Mouse (Mus musculus): ENCODE data around the gene Hypk. TPM values are rescaled to one million over a fixed set of nuclear protein-coding genes. Genes with fewer than 3 reads are reported as not detected.

Hypk gene
- polyA plus RNA-seq, 1 experiment from 2014 or later, result 123 TPM

DNA sequence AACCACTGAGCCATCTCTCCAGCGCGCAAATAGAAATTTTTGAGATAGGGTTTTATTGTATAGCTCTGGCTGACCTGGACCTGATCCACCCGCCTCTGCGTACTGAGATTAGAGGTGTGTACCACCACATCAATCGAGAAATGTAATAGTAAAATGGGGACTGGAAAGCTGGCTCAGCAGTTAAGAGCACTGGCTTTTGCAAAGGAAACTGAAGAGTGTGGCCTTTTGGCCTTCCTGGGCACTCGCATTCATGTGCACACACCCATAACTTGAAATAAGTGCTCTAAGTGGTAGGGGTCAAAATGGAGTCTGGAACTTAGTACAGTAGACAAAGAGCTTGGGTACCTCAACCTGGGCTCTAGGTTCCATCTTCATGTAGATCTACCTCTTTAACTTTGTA is 36.7 kb upstream of the Hypk start:
- DNase-seq (ENCODE audit: low spot score) (no peak), ATAC-seq (replicated peaks; ENCODE audit: low FRiP score) (no peak)
- no peaks in the 10 kb centered on the region for H3K27me3 ChIP-seq (ENCODE audit: control insufficient read depth, insufficient read depth, low read length)
- peaks cover 3% of the 10 kb centered on the region; the same call in 1 of the 2 replicates for H3K36me3 ChIP-seq (ENCODE audit: control insufficient read depth, insufficient read depth, low read length)
- H3K27ac ChIP-seq (ENCODE audit: low read depth, low read length), result no peak overlapping the region
- H3K9ac ChIP-seq (ENCODE audit: low read length), result no peak overlapping the region
- 0 out of 2 replicates have a peak, but pooled peaks cover 2% of the 10 kb centered on the region for H3K4me1 ChIP-seq (replicated peaks; ENCODE audit: control insufficient read depth, insufficient read depth, low read length)
- no peaks in the 10 kb centered on the region for H3K9me3 ChIP-seq (ENCODE audit: control insufficient read depth, low read length)
- no peak overlapping the region for H3K4me2 ChIP-seq (ENCODE audit: low read depth, low read length, severe bottlenecking)
- no peak overlapping the region for H3K4me3 ChIP-seq (ENCODE audit: low read depth, low read length)
- 93% methylated on average over 6 of the region's 6 CpGs for WGBS

DNA sequence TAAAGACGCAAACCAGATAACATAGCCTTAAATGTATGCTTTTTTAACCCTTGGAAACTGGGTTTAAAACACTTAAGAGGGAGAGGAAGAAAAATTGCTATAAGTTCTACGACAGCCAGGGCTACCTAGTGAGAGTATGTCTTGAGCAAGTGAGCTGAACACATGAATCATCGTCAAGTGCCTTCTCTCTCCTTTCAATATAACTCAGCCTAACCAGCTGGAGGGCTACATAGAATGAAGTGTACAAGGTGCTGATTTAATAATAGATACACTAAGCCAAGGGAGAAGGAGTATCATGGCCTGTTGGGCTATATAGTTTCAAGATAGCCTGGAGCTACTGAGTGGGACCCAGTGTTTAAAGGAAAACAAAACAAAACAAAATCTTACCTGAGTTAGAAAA is 34.6 kb upstream of the Hypk start:
- Histone ChIP-seq H3K9ac (ENCODE audit: low read length) (no peak overlapping the region), H3K4me2 (ENCODE audit: low read depth, low read length, severe bottlenecking) (no peak overlapping the region), H3K9me3 (ENCODE audit: control insufficient read depth, low read length) (no peaks in the 10 kb centered on the region), H3K36me3 (ENCODE audit: control insufficient read depth, insufficient read depth, low read length) (peaks cover 6% of the 10 kb centered on the region; the same call in 1 of the 2 replicates), H3K27me3 (ENCODE audit: control insufficient read depth, insufficient read depth, low read length) (no peaks in the 10 kb centered on the region), H3K4me1 (replicated peaks; ENCODE audit: control insufficient read depth, insufficient read depth, low read length) (0 out of 2 replicates have a peak, but pooled peaks cover 2% of the 10 kb centered on the region), H3K27ac (ENCODE audit: low read depth, low read length) (no peak overlapping the region), H3K4me3 (ENCODE audit: low read depth, low read length) (no peak overlapping the region)
- ATAC-seq (replicated peaks; ENCODE audit: low FRiP score) (no peak), DNase-seq (ENCODE audit: low spot score) (no peak)
- 91% methylated on average over 3 of the region's 3 CpGs for WGBS

DNA sequence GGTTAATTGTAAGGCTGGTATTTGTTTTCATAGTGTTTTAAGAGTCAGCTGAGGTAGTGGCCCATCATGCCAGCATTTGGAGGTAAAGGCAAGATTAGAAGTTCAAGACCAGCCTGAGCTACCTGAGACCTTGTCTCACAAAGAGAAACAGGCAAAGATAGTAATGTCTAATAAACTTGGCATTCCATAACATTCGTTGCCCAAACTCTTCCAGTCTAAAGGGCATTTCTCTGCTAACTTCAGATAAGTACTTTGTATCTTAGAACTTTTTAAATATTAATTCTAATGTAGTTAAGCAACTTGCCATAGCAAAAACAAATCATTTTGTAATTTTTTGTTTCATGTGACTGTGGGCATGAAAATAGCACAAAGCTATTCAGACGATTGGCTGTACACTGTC is 29.9 kb upstream of the Hypk start:
- no peaks in the 10 kb centered on the region for H3K27me3 ChIP-seq (ENCODE audit: control insufficient read depth, insufficient read depth, low read length)
- H3K36me3 ChIP-seq (ENCODE audit: control insufficient read depth, insufficient read depth, low read length), result peaks cover 14% of the 10 kb centered on the region; the same call in 1 of the 2 replicates
- H3K4me2 ChIP-seq (ENCODE audit: low read depth, low read length, severe bottlenecking), result no peak overlapping the region
- H3K27ac ChIP-seq (ENCODE audit: low read depth, low read length), result no peak overlapping the region
- no peak overlapping the region for H3K4me3 ChIP-seq (ENCODE audit: low read depth, low read length)
- no peak for ATAC-seq (replicated peaks; ENCODE audit: low FRiP score)
- no peak for DNase-seq (ENCODE audit: low spot score)
- H3K9me3 ChIP-seq (ENCODE audit: control insufficient read depth, low read length), result no peaks in the 10 kb centered on the region
- 95% methylated on average over 2 of the region's 2 CpGs for WGBS
- no peak overlapping the region for H3K9ac ChIP-seq (ENCODE audit: low read length)
- no peaks in the 10 kb centered on the region for H3K4me1 ChIP-seq (replicated peaks; ENCODE audit: control insufficient read depth, insufficient read depth, low read length)

DNA sequence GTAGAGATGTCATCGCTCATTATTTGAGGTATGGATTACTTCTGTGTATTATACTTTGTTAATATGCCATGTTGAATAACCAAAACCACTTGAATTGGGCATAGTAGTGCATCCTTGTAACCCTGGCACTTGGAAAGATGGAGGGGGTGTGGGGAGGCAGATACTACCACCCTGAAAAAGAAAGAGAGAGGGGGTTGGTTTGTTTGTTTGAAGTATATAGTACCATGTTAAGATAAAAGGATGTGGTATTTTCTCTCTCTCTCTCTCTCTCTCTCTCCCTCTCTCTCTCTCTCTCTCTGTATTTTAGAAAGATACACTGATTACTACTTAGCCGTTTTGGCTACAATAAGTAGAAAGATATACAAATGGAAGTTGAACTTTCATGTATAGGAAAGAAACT is 27.2 kb upstream of the Hypk start:
- DNase-seq (ENCODE audit: low spot score), result no peak

DNA sequence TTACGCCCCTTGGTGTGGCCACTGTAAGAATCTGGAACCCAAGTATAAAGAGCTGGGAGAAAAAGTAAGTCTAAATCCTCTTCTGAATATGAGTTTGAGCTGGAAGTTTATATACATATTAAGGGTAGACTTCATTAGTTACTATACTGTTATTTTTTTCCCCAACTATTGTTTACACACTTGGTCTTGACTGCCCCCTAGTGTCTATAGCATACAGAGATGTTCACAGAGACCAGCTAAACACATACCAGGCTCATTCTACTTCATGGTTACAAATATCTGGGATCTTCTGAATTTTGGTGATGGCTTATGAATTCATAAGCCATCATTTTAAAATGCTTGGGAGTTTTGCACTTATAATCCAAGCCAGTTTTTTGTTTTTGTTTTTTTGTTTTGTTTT is 18.2 kb upstream of the Hypk start:
- Histone ChIP-seq H3K4me2 (ENCODE audit: low read depth, low read length, severe bottlenecking) (no peak overlapping the region), H3K4me3 (ENCODE audit: low read depth, low read length) (no peak overlapping the region), H3K27me3 (ENCODE audit: control insufficient read depth, insufficient read depth, low read length) (no peaks in the 10 kb centered on the region), H3K36me3 (ENCODE audit: control insufficient read depth, insufficient read depth, low read length) (peaks cover 31% of the 10 kb centered on the region), H3K9me3 (ENCODE audit: control insufficient read depth, low read length) (no peaks in the 10 kb centered on the region), H3K9ac (ENCODE audit: low read length) (no peak overlapping the region), H3K4me1 (replicated peaks; ENCODE audit: control insufficient read depth, insufficient read depth, low read length) (no peaks in the 10 kb centered on the region), H3K27ac (ENCODE audit: low read depth, low read length) (no peak overlapping the region)
- 100% methylated on average over 1 of the region's 1 CpGs for WGBS
- DNase-seq (ENCODE audit: low spot score) (no peak), ATAC-seq (replicated peaks; ENCODE audit: low FRiP score) (no peak)

More for the DNA sequence above, 27.2 kb upstream of the Hypk start:
- H3K27ac ChIP-seq (ENCODE audit: low read depth, low read length), result no peak overlapping the region
- peaks cover 16% of the 10 kb centered on the region; the same call in 1 of the 2 replicates for H3K36me3 ChIP-seq (ENCODE audit: control insufficient read depth, insufficient read depth, low read length)
- H3K9ac ChIP-seq (ENCODE audit: low read length), result no peak overlapping the region
- H3K4me1 ChIP-seq (replicated peaks; ENCODE audit: control insufficient read depth, insufficient read depth, low read length), result no peaks in the 10 kb centered on the region
- no peak for ATAC-seq (replicated peaks; ENCODE audit: low FRiP score)
- no peak overlapping the region for H3K4me2 ChIP-seq (ENCODE audit: low read depth, low read length, severe bottlenecking)
- no peaks in the 10 kb centered on the region for H3K27me3 ChIP-seq (ENCODE audit: control insufficient read depth, insufficient read depth, low read length)
- WGBS, result 94% methylated on average over 2 of the region's 2 CpGs
- no peaks in the 10 kb centered on the region for H3K9me3 ChIP-seq (ENCODE audit: control insufficient read depth, low read length)
- H3K4me3 ChIP-seq (ENCODE audit: low read depth, low read length), result no peak overlapping the region

DNA sequence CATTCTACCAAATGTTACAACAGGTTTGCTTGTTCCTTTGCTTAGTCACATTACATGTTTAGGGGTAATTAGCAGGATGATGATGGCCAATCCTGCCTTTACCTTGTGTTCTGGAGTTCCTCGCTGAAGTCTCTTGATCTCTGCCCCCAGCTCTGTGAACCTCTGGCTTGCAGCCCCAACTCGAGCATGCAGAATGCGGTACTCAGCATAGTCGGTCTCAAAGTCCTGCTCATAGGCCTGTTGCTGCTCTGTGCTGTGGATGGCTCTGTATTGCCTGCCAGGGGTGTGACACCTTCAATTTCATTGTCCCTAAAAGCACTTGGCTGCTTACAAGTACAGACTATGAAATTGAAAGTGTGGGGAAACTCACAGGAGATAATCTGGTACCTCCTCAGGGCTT is 13.3 kb upstream of the Hypk start:
- no peak for DNase-seq (ENCODE audit: low spot score)
- peaks cover 10% of the 10 kb centered on the region for H3K36me3 ChIP-seq (ENCODE audit: control insufficient read depth, insufficient read depth, low read length)
- H3K9ac ChIP-seq (ENCODE audit: low read length), result no peak overlapping the region
- H3K4me2 ChIP-seq (ENCODE audit: low read depth, low read length, severe bottlenecking), result no peak overlapping the region
- 86% methylated on average over 4 of the region's 4 CpGs for WGBS
- peaks cover 9% of the 10 kb centered on the region for H3K27me3 ChIP-seq (ENCODE audit: control insufficient read depth, insufficient read depth, low read length)
- H3K4me3 ChIP-seq (ENCODE audit: low read depth, low read length), result no peak overlapping the region
- peaks cover 15% of the 10 kb centered on the region for H3K4me1 ChIP-seq (replicated peaks; ENCODE audit: control insufficient read depth, insufficient read depth, low read length)
- H3K27ac ChIP-seq (ENCODE audit: low read depth, low read length), result no peak overlapping the region
- ATAC-seq (replicated peaks; ENCODE audit: low FRiP score), result no peak
- no peaks in the 10 kb centered on the region for H3K9me3 ChIP-seq (ENCODE audit: control insufficient read depth, low read length)

DNA sequence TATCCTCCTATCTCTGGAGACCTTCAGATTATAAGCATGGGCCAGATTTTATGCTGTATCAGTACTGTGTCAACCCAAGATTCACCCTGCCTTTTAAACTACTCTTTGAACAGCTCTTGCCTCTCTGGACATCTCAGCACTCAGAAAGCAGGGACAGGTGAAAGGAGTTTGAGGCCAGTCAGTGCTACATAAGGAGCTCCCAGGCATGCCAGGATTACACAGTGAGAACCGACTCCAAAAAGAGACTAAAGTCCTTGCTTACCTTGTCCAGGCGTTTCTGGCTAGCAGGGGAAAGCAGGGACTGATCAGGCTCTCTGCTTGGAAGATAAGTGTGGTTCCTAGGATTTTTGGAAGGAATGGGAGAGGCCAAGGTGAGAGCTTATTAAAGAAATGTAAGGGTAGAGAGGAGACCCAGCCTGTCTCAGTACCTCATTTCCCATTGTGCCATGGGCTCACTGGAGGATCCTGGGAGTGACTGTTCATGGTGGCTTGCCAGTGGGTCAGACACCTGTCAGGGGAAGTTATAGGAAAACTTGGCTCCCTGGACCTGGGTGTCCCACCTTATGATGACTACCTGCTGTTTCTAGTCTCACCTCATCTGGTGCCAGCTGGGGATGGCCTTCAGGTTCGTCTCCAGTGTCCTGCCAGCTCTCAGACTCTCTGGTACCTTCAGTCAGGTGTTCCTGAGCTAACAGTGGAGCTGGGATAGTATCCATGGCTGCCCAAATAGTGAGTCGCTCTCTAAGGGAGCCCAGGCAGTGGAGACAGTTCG is 12.1 kb upstream of the Hypk start:
- Histone ChIP-seq H3K27me3 (ENCODE audit: control insufficient read depth, insufficient read depth, low read length) (peaks cover 9% of the 10 kb centered on the region), H3K4me1 (replicated peaks; ENCODE audit: control insufficient read depth, insufficient read depth, low read length) (peaks cover 15% of the 10 kb centered on the region), H3K9ac (ENCODE audit: low read length) (no peak overlapping the region), H3K27ac (ENCODE audit: low read depth, low read length) (no peak overlapping the region), H3K9me3 (ENCODE audit: control insufficient read depth, low read length) (no peaks in the 10 kb centered on the region), H3K36me3 (ENCODE audit: control insufficient read depth, insufficient read depth, low read length) (peaks cover 3% of the 10 kb centered on the region; the same call in 1 of the 2 replicates), H3K4me2 (ENCODE audit: low read depth, low read length, severe bottlenecking) (no peak overlapping the region), H3K4me3 (ENCODE audit: low read depth, low read length) (no peak overlapping the region)
- no peak for DNase-seq (ENCODE audit: low spot score)
- no peak for ATAC-seq (replicated peaks; ENCODE audit: low FRiP score)
- 59% methylated on average over 5 of the region's 5 CpGs for WGBS

DNA sequence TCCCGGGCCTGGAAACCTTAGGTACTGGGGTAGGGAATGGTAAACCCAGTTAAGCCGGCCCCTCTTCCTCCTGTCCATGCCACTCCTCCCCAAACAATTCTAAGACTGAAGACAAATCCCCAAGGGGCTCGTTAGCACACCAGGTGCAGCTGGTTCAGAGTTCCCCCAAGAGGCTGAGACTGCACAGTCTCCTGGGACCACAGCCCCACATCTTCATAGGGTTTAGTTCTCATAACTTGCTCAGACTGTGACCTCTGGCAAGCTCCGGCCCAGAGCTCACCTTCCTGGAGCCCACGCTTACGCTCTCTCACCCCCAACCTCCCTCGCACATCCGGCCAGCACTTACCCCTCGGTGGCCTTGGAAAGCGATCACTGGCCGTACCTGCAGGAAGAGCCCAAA is 11.3 kb upstream of the Hypk start:
- DNase-seq (ENCODE audit: low spot score) (no peak), ATAC-seq (replicated peaks; ENCODE audit: low FRiP score) (0 out of 2 replicates have a peak, but pooled peaks have one; percentile 6)
- Histone ChIP-seq H3K4me1 (replicated peaks; ENCODE audit: control insufficient read depth, insufficient read depth, low read length) (peaks cover 15% of the 10 kb centered on the region), H3K4me2 (ENCODE audit: low read depth, low read length, severe bottlenecking) (peak overlapping the region; percentile 77), H3K27ac (ENCODE audit: low read depth, low read length) (no peak overlapping the region), H3K4me3 (ENCODE audit: low read depth, low read length) (peak overlapping the region; percentile 32), H3K9me3 (ENCODE audit: control insufficient read depth, low read length) (no peaks in the 10 kb centered on the region), H3K36me3 (ENCODE audit: control insufficient read depth, insufficient read depth, low read length) (peaks cover 3% of the 10 kb centered on the region; the same call in 1 of the 2 replicates), H3K9ac (ENCODE audit: low read length) (no peak overlapping the region; the same call in 1 of the 2 replicates), H3K27me3 (ENCODE audit: control insufficient read depth, insufficient read depth, low read length) (peaks cover 9% of the 10 kb centered on the region)
- WGBS, result 8% methylated on average over 11 of the region's 11 CpGs
